Mouse (Mus musculus) embryonic facial prominence, embryonic 12.5 days (tissue): Measurements from ENCODE around the gene Gtsf1. TPM values are rescaled to one million over a fixed set of nuclear protein-coding genes. Genes with fewer than 3 reads are reported as not detected.

Source experiments
- ATAC-seq: fragments of 200-750 bp; cut with Nextera tagmentation; 2 replicates; pipeline ENCODE4 v1.8.0; 2017; ENCODE audit not compliant: insufficient number of reproducible peaks, insufficient read depth, low FRiP score, low TSS enrichment
- H3K27ac ChIP-seq: fragments of 300-500 bp; sonication (generic); 2 replicates; pipeline ENCODE4 v1.5.1; 2016; ENCODE audit warnings: mild to moderate bottlenecking
- H3K27me3 ChIP-seq: fragments of 300-500 bp; sonication (generic); 2 replicates; pipeline ENCODE4 v1.6.1; 2016; ENCODE audit warnings: mild to moderate bottlenecking, moderate library complexity
- H3K36me3 ChIP-seq: fragments of 300-500 bp; sonication (generic); 2 replicates; pipeline ENCODE4 v1.6.1; 2016; ENCODE audit warnings: mild to moderate bottlenecking
- H3K4me1 ChIP-seq: fragments of 300-500 bp; sonication (generic); 2 replicates; pipeline ENCODE4 v1.6.1; 2016
- H3K4me2 ChIP-seq: fragments of 300-500 bp; sonication (generic); replicated peaks from 2 replicates; pipeline ENCODE4 v1.6.1; 2016; ENCODE audit warnings: mild to moderate bottlenecking, moderate library complexity
- H3K4me3 ChIP-seq: fragments of 300-500 bp; sonication (generic); 2 replicates; pipeline ENCODE4 v1.5.1; 2016; ENCODE audit warnings: mild to moderate bottlenecking
- H3K9ac ChIP-seq: fragments of 300-500 bp; sonication (generic); 2 replicates; pipeline ENCODE4 v1.6.1; 2016; ENCODE audit warnings: mild to moderate bottlenecking, moderate library complexity
- H3K9me3 ChIP-seq: fragments of 300-500 bp; sonication (generic); 2 replicates; pipeline ENCODE4 v1.6.1; 2016; ENCODE audit warnings: mild to moderate bottlenecking, moderate library complexity
- WGBS: fragments of 180-500 bp; shearing (Covaris S2); methylation state at CpG from one replicate; pipeline ENCODE4 v1.1.7; 2016; 5-methylcytosine and 5-hydroxymethylcytosine counted together
- polyA plus RNA-seq: library from polyadenylated mRNA; unstranded; fragments of >200 nt; fragmentation: Nextera tagmentation; extraction: Ambion mirVana; gene quantifications from 2 replicates; pipeline ENCODE4 v1.2.1, GENCODE M21; 2016

Gene Gtsf1
- polyA plus RNA-seq, 1 experiment from 2014 or later, result not detected

DNA sequence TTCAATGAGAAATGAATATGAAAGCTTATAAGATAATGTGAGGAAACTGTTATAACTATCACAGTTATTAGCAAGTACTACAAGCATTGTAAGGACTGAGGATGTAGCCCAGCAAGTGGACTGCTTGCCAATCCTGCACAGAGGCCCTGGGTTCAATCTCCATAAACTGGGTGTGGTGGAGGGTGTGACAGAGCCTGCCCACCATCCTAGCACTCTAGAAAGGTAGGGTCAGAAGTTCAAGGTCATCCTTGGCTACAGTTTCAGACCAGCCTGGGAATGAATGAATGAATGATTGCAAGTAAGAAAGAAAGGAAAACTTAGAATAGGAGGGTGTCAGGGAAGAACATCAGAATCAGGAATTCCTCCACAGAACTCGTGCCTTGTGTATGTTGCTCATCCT is 66.5 kb downstream of the Gtsf1 start:
- peaks cover 32% of the 10 kb centered on the region for H3K4me1 ChIP-seq
- no peak overlapping the region for H3K9ac ChIP-seq
- 52% methylated on average over 1 of the region's 1 CpGs for WGBS

GRCm38 (mm10) chr15:103362950-103363349 is 67.3 kb downstream of the Gtsf1 start:
- H3K36me3 ChIP-seq, result no peaks in the 10 kb centered on the region
- no peak for ATAC-seq
- H3K9me3 ChIP-seq, result no peaks in the 10 kb centered on the region
- no peak overlapping the region for H3K4me2 ChIP-seq
- no peak overlapping the region for H3K27ac ChIP-seq
- peaks cover 41% of the 10 kb centered on the region for H3K4me1 ChIP-seq
- no peak overlapping the region for H3K9ac ChIP-seq
- H3K4me3 ChIP-seq, result no peak overlapping the region
- no peaks in the 10 kb centered on the region for H3K27me3 ChIP-seq
- 90% methylated on average over 3 of the region's 3 CpGs for WGBS

More for the DNA sequence above, 66.5 kb downstream of the Gtsf1 start:
- Histone ChIP-seq H3K27ac (no peak overlapping the region), H3K4me2 (no peak overlapping the region), H3K36me3 (no peaks in the 10 kb centered on the region), H3K9me3 (no peaks in the 10 kb centered on the region), H3K27me3 (0 out of 2 replicates have a peak, but pooled peaks cover 4% of the 10 kb centered on the region), H3K4me3 (no peak overlapping the region)
- ATAC-seq, result no peak

DNA sequence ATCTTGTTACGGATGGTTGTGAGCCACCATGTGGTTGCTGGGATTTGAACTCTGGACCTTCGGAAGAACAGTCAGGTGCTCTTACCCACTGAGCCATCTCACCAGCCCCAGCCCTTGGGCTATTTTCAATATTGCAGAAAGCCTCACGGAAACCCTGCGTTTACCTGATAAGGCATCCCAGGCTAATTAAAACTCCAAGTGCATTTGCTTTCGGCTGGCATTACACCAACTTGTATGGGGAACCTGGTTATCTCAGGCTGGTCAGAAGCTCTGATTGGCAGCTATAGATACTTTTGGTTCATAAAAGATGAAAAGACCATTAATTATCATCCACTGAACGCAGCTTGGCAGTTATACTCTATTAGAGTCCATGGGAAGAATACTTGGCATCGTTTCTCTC is 67.9 kb downstream of the Gtsf1 start:
- Histone ChIP-seq H3K4me3 (no peak overlapping the region), H3K4me1 (peaks cover 39% of the 10 kb centered on the region), H3K27ac (no peak overlapping the region), H3K4me2 (no peak overlapping the region), H3K9ac (no peak overlapping the region), H3K9me3 (no peaks in the 10 kb centered on the region), H3K36me3 (0 out of 2 replicates have a peak, but pooled peaks cover 2% of the 10 kb centered on the region), H3K27me3 (no peaks in the 10 kb centered on the region)
- no peak for ATAC-seq
- WGBS, result 89% methylated on average over 6 of the region's 7 CpGs

DNA sequence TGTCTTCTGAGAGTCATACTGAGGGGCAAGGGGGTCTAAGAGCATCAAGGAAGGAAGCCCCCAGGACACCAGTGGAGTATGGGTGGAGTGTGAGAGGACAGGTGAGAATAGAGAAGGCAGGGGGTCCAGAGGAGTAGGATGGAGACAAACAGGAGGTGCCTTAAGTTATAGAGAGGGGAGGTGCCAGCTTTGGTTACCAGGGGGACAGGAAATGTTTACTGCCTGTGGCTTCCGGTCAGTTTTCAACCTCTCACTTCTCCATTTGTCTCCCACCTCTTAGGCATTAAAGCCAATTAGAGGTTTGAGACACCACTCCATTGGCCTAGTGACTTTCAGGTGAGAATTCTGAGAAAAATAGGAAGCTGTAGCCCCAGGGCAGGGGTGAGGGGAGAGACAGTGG is 69.0 kb downstream of the Gtsf1 start:
- ATAC-seq, result no peak
- no peak overlapping the region for H3K27ac ChIP-seq

DNA sequence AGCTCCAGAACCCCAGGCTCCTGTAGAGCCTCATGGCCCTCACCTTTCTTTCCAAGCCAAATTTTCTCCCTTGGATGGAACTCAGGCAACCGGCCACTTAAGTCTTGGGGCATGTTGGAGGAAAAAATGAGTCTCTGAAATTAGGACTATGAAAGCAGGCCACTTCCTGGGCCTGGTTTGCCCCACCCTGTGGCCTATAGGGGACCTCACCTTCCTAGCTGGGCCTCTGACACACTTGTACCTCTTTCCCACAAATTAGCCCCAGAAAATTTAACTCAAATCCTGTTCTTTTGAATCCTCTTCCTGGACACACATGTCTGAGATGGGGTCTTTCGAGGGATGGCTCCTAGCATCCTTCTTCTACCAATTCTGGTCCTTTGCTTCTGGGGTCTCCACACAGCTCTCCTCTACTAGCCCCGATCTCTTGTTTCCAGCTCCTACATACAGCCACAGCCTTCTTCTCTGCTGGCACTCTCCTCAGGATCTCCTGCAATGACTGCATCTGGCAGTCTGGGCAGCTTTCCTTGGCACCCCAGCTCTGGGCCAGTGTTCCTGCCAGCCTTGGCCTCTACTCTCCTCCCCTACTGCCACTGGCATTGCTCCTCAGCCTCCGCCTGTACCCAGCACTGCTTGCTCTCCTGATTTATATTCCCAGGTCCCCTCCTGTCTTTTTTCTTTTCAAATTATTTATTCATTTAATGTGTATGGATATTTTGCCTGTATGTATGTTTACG is 70.2 kb downstream of the Gtsf1 start:
- ATAC-seq, result no peak
- Histone ChIP-seq H3K36me3 (peaks cover 21% of the 10 kb centered on the region), H3K9ac (no peak overlapping the region), H3K9me3 (no peaks in the 10 kb centered on the region), H3K27me3 (no peaks in the 10 kb centered on the region), H3K4me2 (no peak overlapping the region), H3K4me1 (peaks cover 33% of the 10 kb centered on the region), H3K27ac (no peak overlapping the region), H3K4me3 (no peak overlapping the region)
- WGBS, result 89% methylated on average over 5 of the region's 5 CpGs

More for the DNA sequence above, 69.0 kb downstream of the Gtsf1 start:
- no peak overlapping the region for H3K4me2 ChIP-seq
- 59% methylated on average over 1 of the region's 1 CpGs for WGBS
- no peaks in the 10 kb centered on the region for H3K27me3 ChIP-seq
- H3K36me3 ChIP-seq, result peaks cover 10% of the 10 kb centered on the region
- H3K4me3 ChIP-seq, result no peak overlapping the region
- H3K4me1 ChIP-seq, result peaks cover 33% of the 10 kb centered on the region
- H3K9ac ChIP-seq, result no peak overlapping the region
- H3K9me3 ChIP-seq, result no peaks in the 10 kb centered on the region

DNA sequence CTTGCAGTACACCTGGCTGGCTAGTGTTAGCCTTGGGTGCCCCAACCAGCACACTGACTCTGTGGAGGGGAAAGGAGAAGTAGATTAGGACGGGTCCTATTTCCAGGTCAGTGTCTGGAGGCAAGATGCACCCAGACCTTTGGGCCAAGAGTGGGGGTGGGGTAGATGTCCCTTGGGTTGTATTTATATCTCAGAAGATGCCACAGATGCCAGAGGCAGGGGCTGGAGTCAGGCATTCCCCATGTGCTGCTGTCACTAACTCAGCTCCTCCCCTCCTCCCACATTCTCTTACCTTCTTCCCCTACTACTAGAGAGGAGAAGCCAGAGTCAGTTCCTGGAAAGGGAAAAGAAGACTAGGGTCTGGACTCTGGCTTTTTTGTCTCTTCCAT is 71.2 kb downstream of the Gtsf1 start:
- no peaks in the 10 kb centered on the region for H3K27me3 ChIP-seq
- H3K4me3 ChIP-seq, result no peak overlapping the region
- no peaks in the 10 kb centered on the region for H3K9me3 ChIP-seq
- peak overlapping the region; percentile 90 for H3K27ac ChIP-seq
- peaks cover 24% of the 10 kb centered on the region for H3K4me1 ChIP-seq
- no peak overlapping the region for H3K4me2 ChIP-seq
- 27% methylated on average over 1 of the region's 1 CpGs for WGBS
- no peak overlapping the region for H3K9ac ChIP-seq
- peaks cover 30% of the 10 kb centered on the region for H3K36me3 ChIP-seq
- ATAC-seq, result no peak

DNA sequence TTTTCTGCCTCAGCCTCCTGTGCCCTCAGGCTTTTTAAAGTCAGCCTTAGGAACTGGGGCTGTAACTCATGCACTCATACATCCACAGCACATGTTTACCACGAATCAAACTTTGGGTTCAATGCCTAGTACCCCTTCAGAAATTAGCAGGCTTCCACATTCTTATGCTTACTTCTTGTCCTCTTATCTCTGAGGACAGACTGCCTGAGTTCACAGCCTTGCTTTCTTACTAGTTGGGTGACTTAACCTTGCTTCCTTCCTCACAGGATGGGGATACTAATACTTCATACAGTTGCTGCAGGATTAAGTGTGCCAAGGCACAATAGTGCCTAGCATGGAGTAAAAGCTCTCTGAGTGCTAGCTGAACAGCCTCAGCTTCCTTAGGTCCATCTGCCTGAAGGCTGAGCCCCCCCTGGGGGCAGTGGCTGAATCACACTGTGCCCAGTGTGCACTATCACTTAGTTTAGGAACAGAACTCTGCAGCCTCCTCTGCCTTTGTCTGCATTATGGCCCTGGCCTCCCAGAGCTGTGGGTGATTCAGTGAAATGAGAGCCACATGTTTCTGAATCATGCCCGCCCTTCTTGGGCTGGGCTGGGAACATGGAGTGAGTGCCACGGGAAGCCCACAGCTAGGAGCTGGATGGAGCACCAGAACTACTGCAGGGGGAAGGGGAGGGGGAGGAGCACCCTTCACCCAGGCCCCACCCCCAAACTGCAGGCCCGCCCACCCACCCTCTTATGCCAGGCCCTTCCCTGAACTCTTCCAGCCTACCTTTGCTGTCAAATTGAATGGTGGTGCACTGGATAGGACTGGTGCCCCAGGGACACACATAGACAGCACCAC is 71.8 kb downstream of the Gtsf1 start:
- Histone ChIP-seq H3K27ac (peak overlapping the region; percentile 90), H3K36me3 (peaks cover 36% of the 10 kb centered on the region), H3K9me3 (no peaks in the 10 kb centered on the region), H3K4me2 (no peak overlapping the region), H3K4me3 (no peak overlapping the region), H3K9ac (peak overlapping the region; percentile 10; the same call in 1 of the 2 replicates), H3K4me1 (peaks cover 20% of the 10 kb centered on the region), H3K27me3 (no peaks in the 10 kb centered on the region)
- peak; percentile 65 for ATAC-seq
- 23% methylated on average over 4 of the region's 4 CpGs for WGBS

GRCm38 (mm10) chr15:103357817-103358216 is 72.5 kb downstream of the Gtsf1 start:
- no peak for ATAC-seq
- Histone ChIP-seq H3K4me2 (no peak overlapping the region), H3K27ac (peak overlapping the region; percentile 90), H3K9me3 (no peaks in the 10 kb centered on the region), H3K4me3 (no peak overlapping the region), H3K4me1 (peaks cover 20% of the 10 kb centered on the region), H3K27me3 (no peaks in the 10 kb centered on the region), H3K9ac (no peak overlapping the region), H3K36me3 (peaks cover 39% of the 10 kb centered on the region)
- WGBS, result 84% methylated on average over 4 of the region's 4 CpGs

DNA sequence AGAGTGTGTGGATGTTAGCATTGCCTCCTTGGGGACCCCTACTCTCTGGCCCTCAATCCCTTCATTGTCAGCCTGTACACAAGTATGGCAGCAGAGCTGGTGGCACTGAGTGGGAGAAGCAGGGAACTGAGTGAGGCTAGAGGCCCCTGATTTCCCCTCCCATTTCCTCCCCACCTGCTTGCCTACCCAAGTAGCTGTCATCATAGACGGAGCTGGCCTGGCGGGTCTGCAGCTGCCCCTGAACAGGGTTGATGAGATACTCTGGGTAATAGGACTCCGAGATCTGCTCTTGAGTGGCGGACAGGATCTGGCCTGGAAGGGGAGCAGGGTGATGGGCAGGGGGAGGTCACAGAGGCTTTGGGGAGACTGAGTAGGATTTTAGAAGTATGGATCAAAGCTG is 74.1 kb downstream of the Gtsf1 start:
- Histone ChIP-seq H3K9ac (no peak overlapping the region), H3K27me3 (no peaks in the 10 kb centered on the region), H3K27ac (no peak overlapping the region), H3K4me3 (no peak overlapping the region), H3K9me3 (no peaks in the 10 kb centered on the region), H3K4me2 (no peak overlapping the region), H3K4me1 (peaks cover 20% of the 10 kb centered on the region), H3K36me3 (peaks cover 52% of the 10 kb centered on the region)
- 70% methylated on average over 4 of the region's 4 CpGs for WGBS
- no peak for ATAC-seq

DNA sequence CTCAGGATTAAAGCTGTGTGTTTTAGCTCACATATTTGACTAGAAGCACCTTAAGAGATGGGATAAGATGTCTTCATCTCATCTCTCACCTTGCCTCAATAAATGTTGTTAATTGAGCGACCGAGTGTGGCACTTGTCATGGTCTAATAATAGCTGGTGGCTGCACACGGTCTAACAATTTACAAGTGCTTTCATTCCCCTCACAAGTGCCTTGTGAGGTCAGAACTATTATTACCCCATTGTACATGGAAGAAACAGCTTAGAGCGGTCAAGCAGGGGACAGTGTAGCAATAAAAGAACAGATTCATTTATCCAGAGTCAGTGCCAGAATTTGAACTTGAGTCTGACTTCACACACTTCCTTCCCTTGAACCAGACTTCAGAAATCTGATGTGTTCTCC is 74.8 kb downstream of the Gtsf1 start:
- Histone ChIP-seq H3K27ac (no peak overlapping the region), H3K9me3 (no peaks in the 10 kb centered on the region), H3K4me2 (no peak overlapping the region), H3K36me3 (peaks cover 59% of the 10 kb centered on the region), H3K9ac (no peak overlapping the region), H3K4me1 (peaks cover 20% of the 10 kb centered on the region), H3K4me3 (no peak overlapping the region), H3K27me3 (no peaks in the 10 kb centered on the region)
- no peak for ATAC-seq
- 91% methylated on average over 4 of the region's 4 CpGs for WGBS

- 88% methylated on average over 2 of the region's 2 CpGs for WGBS
- ATAC-seq, result no peak
Measured at GRCm38 (mm10) chr15:103354690-103355089, 75.6 kb downstream of the Gtsf1 start.

More at GRCm38 (mm10) chr15:103354690-103355089, 75.6 kb downstream of the Gtsf1 start:
- Histone ChIP-seq H3K4me1 (peaks cover 20% of the 10 kb centered on the region), H3K27me3 (no peaks in the 10 kb centered on the region), H3K9ac (no peak overlapping the region), H3K9me3 (no peaks in the 10 kb centered on the region), H3K27ac (no peak overlapping the region), H3K36me3 (peaks cover 66% of the 10 kb centered on the region), H3K4me3 (no peak overlapping the region), H3K4me2 (no peak overlapping the region)
